Mouse (Mus musculus): ENCODE data around the gene Cdk5rap3. TPM values are rescaled to one million over a fixed set of nuclear protein-coding genes. Genes with fewer than 3 reads are reported as not detected.

Gene Cdk5rap3
- polyA plus RNA-seq, 1 experiment from 2014 or later, result 70.1 TPM

- no peaks in the 10 kb centered on the region for H3K27me3 ChIP-seq (replicated peaks; ENCODE audit: control insufficient read depth, insufficient read depth, low read length)
- H3K4me1 ChIP-seq (ENCODE audit: control insufficient read depth, insufficient read depth, low read length), result 0 out of 2 replicates have a peak, but pooled peaks cover 5% of the 10 kb centered on the region
- WGBS, result 43% methylated on average over 15 of the region's 15 CpGs
- H3K9ac ChIP-seq (ENCODE audit: low read depth, low read length), result no peak overlapping the region; the same call in 1 of the 2 replicates
- H3K4me3 ChIP-seq (ENCODE audit: low read length), result no peak overlapping the region
- H3K9me3 ChIP-seq (ENCODE audit: control insufficient read depth, low read length), result no peaks in the 10 kb centered on the region
- ATAC-seq, result no peak
- no peak overlapping the region for H3K27ac ChIP-seq (ENCODE audit: low read length)
- no peak overlapping the region for H3K4me2 ChIP-seq (ENCODE audit: low read depth, low read length)
- H3K36me3 ChIP-seq (ENCODE audit: control insufficient read depth, insufficient read depth, low read length), result peaks cover 8% of the 10 kb centered on the region; the same call in 1 of the 2 replicates
Observed at GRCm38 (mm10) chr11:96906431-96907161, 9.7 kb downstream of the Cdk5rap3 start.

- H3K4me1 ChIP-seq (ENCODE audit: control insufficient read depth, insufficient read depth, low read length), result 0 out of 2 replicates have a peak, but pooled peaks cover 5% of the 10 kb centered on the region
- H3K36me3 ChIP-seq (ENCODE audit: control insufficient read depth, insufficient read depth, low read length), result peaks cover under 1% of the 10 kb centered on the region; the same call in 1 of the 2 replicates
- ATAC-seq, result no peak
- no peak overlapping the region for H3K9ac ChIP-seq (ENCODE audit: low read depth, low read length)
- 31% methylated on average over 16 of the region's 16 CpGs for WGBS
- no peaks in the 10 kb centered on the region for H3K9me3 ChIP-seq (ENCODE audit: control insufficient read depth, low read length)
- no peak overlapping the region for H3K4me2 ChIP-seq (ENCODE audit: low read depth, low read length)
- H3K4me3 ChIP-seq (ENCODE audit: low read length), result no peak overlapping the region
- no peaks in the 10 kb centered on the region for H3K27me3 ChIP-seq (replicated peaks; ENCODE audit: control insufficient read depth, insufficient read depth, low read length)
- no peak overlapping the region for H3K27ac ChIP-seq (ENCODE audit: low read length)
Observed at GRCm38 (mm10) chr11:96902639-96903635, 13.4 kb downstream of the Cdk5rap3 start.

- Histone ChIP-seq H3K27ac (ENCODE audit: low read length) (no peak overlapping the region), H3K4me3 (ENCODE audit: low read length) (no peak overlapping the region), H3K4me2 (ENCODE audit: low read depth, low read length) (no peak overlapping the region), H3K36me3 (ENCODE audit: control insufficient read depth, insufficient read depth, low read length) (no peaks in the 10 kb centered on the region), H3K27me3 (replicated peaks; ENCODE audit: control insufficient read depth, insufficient read depth, low read length) (no peaks in the 10 kb centered on the region), H3K9me3 (ENCODE audit: control insufficient read depth, low read length) (no peaks in the 10 kb centered on the region), H3K4me1 (ENCODE audit: control insufficient read depth, insufficient read depth, low read length) (0 out of 2 replicates have a peak, but pooled peaks cover 5% of the 10 kb centered on the region), H3K9ac (ENCODE audit: low read depth, low read length) (no peak overlapping the region)
- ATAC-seq, result no peak
- 60% methylated on average over 9 of the region's 9 CpGs for whole genome bisulfite sequencing
Observed at GRCm38 (mm10) chr11:96901332-96901731, 15.0 kb downstream of the Cdk5rap3 start.

GRCm38 (mm10) chr11:96899449-96900306, 16.6 kb downstream of the Cdk5rap3 start:
- no peak overlapping the region for H3K9ac ChIP-seq (ENCODE audit: low read depth, low read length)
- H3K27ac ChIP-seq (ENCODE audit: low read length), result no peak overlapping the region
- H3K4me3 ChIP-seq (ENCODE audit: low read length), result no peak overlapping the region
- H3K9me3 ChIP-seq (ENCODE audit: control insufficient read depth, low read length), result no peaks in the 10 kb centered on the region
- H3K4me2 ChIP-seq (ENCODE audit: low read depth, low read length), result no peak overlapping the region
- WGBS, result 48% methylated on average over 13 of the region's 13 CpGs
- H3K36me3 ChIP-seq (ENCODE audit: control insufficient read depth, insufficient read depth, low read length), result no peaks in the 10 kb centered on the region
- 0 out of 2 replicates have a peak, but pooled peaks cover 5% of the 10 kb centered on the region for H3K4me1 ChIP-seq (ENCODE audit: control insufficient read depth, insufficient read depth, low read length)
- no peak for ATAC-seq
- no peaks in the 10 kb centered on the region for H3K27me3 ChIP-seq (replicated peaks; ENCODE audit: control insufficient read depth, insufficient read depth, low read length)

GRCm38 (mm10) chr11:96895886-96896285, 20.4 kb downstream of the Cdk5rap3 start:
- no peak for ATAC-seq
- no peaks in the 10 kb centered on the region for H3K27me3 ChIP-seq (replicated peaks; ENCODE audit: control insufficient read depth, insufficient read depth, low read length)
- no peak overlapping the region for H3K9ac ChIP-seq (ENCODE audit: low read depth, low read length)
- no peaks in the 10 kb centered on the region for H3K4me1 ChIP-seq (ENCODE audit: control insufficient read depth, insufficient read depth, low read length)
- H3K27ac ChIP-seq (ENCODE audit: low read length), result no peak overlapping the region
- 78% methylated on average over 4 of the region's 4 CpGs for WGBS
- H3K9me3 ChIP-seq (ENCODE audit: control insufficient read depth, low read length), result no peaks in the 10 kb centered on the region
- H3K4me2 ChIP-seq (ENCODE audit: low read depth, low read length), result no peak overlapping the region
- H3K36me3 ChIP-seq (ENCODE audit: control insufficient read depth, insufficient read depth, low read length), result no peaks in the 10 kb centered on the region
- no peak overlapping the region for H3K4me3 ChIP-seq (ENCODE audit: low read length)

GRCm38 (mm10) chr11:96893203-96893842, 23.0 kb downstream of the Cdk5rap3 start:
- no peak for ATAC-seq
- 65% methylated on average over 11 of the region's 11 CpGs for WGBS
- Histone ChIP-seq H3K9me3 (ENCODE audit: control insufficient read depth, low read length) (no peaks in the 10 kb centered on the region), H3K4me3 (ENCODE audit: low read length) (no peak overlapping the region), H3K27ac (ENCODE audit: low read length) (no peak overlapping the region), H3K4me2 (ENCODE audit: low read depth, low read length) (no peak overlapping the region), H3K36me3 (ENCODE audit: control insufficient read depth, insufficient read depth, low read length) (no peaks in the 10 kb centered on the region), H3K9ac (ENCODE audit: low read depth, low read length) (no peak overlapping the region), H3K27me3 (replicated peaks; ENCODE audit: control insufficient read depth, insufficient read depth, low read length) (no peaks in the 10 kb centered on the region), H3K4me1 (ENCODE audit: control insufficient read depth, insufficient read depth, low read length) (no peaks in the 10 kb centered on the region)

GRCm38 (mm10) chr11:96891784-96892527, 24.3 kb downstream of the Cdk5rap3 start:
- H3K36me3 ChIP-seq (ENCODE audit: control insufficient read depth, insufficient read depth, low read length), result no peaks in the 10 kb centered on the region
- H3K4me2 ChIP-seq (ENCODE audit: low read depth, low read length), result no peak overlapping the region
- 40% methylated on average over 14 of the region's 14 CpGs for WGBS
- H3K4me1 ChIP-seq (ENCODE audit: control insufficient read depth, insufficient read depth, low read length), result no peaks in the 10 kb centered on the region; the same call in 1 of the 2 replicates
- H3K9ac ChIP-seq (ENCODE audit: low read depth, low read length), result no peak overlapping the region
- H3K4me3 ChIP-seq (ENCODE audit: low read length), result no peak overlapping the region
- no peaks in the 10 kb centered on the region for H3K27me3 ChIP-seq (replicated peaks; ENCODE audit: control insufficient read depth, insufficient read depth, low read length)
- H3K27ac ChIP-seq (ENCODE audit: low read length), result no peak overlapping the region
- ATAC-seq, result no peak
- no peaks in the 10 kb centered on the region for H3K9me3 ChIP-seq (ENCODE audit: control insufficient read depth, low read length)

- H3K9me3 ChIP-seq (ENCODE audit: control insufficient read depth, low read length), result no peaks in the 10 kb centered on the region
- H3K4me1 ChIP-seq (ENCODE audit: control insufficient read depth, insufficient read depth, low read length), result no peaks in the 10 kb centered on the region; the same call in 1 of the 2 replicates
- WGBS, result 80% methylated on average over 8 of the region's 8 CpGs
- no peaks in the 10 kb centered on the region for H3K36me3 ChIP-seq (ENCODE audit: control insufficient read depth, insufficient read depth, low read length)
- no peak overlapping the region for H3K9ac ChIP-seq (ENCODE audit: low read depth, low read length)
- no peak overlapping the region for H3K4me3 ChIP-seq (ENCODE audit: low read length)
- no peak for ATAC-seq
- no peak overlapping the region for H3K4me2 ChIP-seq (ENCODE audit: low read depth, low read length)
- no peak overlapping the region for H3K27ac ChIP-seq (ENCODE audit: low read length)
- no peaks in the 10 kb centered on the region for H3K27me3 ChIP-seq (replicated peaks; ENCODE audit: control insufficient read depth, insufficient read depth, low read length)
Observed at GRCm38 (mm10) chr11:96886942-96887546, 29.3 kb downstream of the Cdk5rap3 start.
